Mouse (Mus musculus): ENCODE measurements at regions not wholly inside any gene's neighbourhood (a gene's known extent, or its start where the extent isn't known, plus 50 kb on each side); places are given as distances from the start of the nearest gene placed in this dataset.
A peak's percentile ranks its signal among the peaks of the same experiment; 100 is the strongest.

- DNase-seq: no peak
Observed at GRCm38 (mm10) chr15:97188545-97188944, 58.4 kb upstream of the Pced1b start.

GRCm38 (mm10) chr15:97187831-97188230 is 59.1 kb upstream of the Pced1b start:
- no peak for DNase-seq

- DNase-seq: no peak
Observed at GRCm38 (mm10) chr15:97186034-97186433, 60.9 kb upstream of the Pced1b start.

GRCm38 (mm10) chr15:97182617-97183038 is 64.3 kb upstream of the Pced1b start:
- DNase-seq: no peak

- no peak for DNase-seq
Observed at GRCm38 (mm10) chr15:97180970-97181669, 65.8 kb upstream of the Pced1b start.

GRCm38 (mm10) chr15:97178286-97178685 is 68.6 kb upstream of the Pced1b start:
- DNase-seq: no peak

- no peak for DNase-seq
Observed at GRCm38 (mm10) chr15:97177806-97178205, 69.1 kb upstream of the Pced1b start.

- no peak for DNase-seq
Observed at GRCm38 (mm10) chr15:97174989-97175388, 71.9 kb upstream of the Pced1b start.

- DNase-seq: no peak
Observed at GRCm38 (mm10) chr15:97173233-97173632, 73.7 kb upstream of the Pced1b start.

GRCm38 (mm10) chr15:97170074-97170473 is 76.8 kb upstream of the Pced1b start:
- DNase-seq: no peak

GRCm38 (mm10) chr15:97169381-97169780 is 77.5 kb upstream of the Pced1b start:
- no peak for DNase-seq

GRCm38 (mm10) chr15:97167116-97167515 is 79.8 kb upstream of the Pced1b start:
- DNase-seq: no peak

GRCm38 (mm10) chr15:97164616-97165015 is 82.3 kb upstream of the Pced1b start:
- no peak for DNase-seq

GRCm38 (mm10) chr15:97163971-97164370 is 82.9 kb upstream of the Pced1b start:
- DNase-seq: no peak

- no peak for DNase-seq
Observed at GRCm38 (mm10) chr15:97163090-97163489, 83.8 kb upstream of the Pced1b start.

GRCm38 (mm10) chr15:97162305-97162704 is 84.6 kb upstream of the Pced1b start:
- DNase-seq: no peak

GRCm38 (mm10) chr15:97161530-97161929 is 85.4 kb upstream of the Pced1b start:
- no peak for DNase-seq

- DNase-seq: peak; percentile 27
Observed at GRCm38 (mm10) chr15:97152354-97152753, 94.6 kb upstream of the Pced1b start.

- no peak for DNase-seq
Observed at GRCm38 (mm10) chr15:97151793-97152192, 95.1 kb upstream of the Pced1b start.

- DNase-seq: no peak
Observed at GRCm38 (mm10) chr15:97150983-97151735, 95.4 kb upstream of the Slc38a4 start.

GRCm38 (mm10) chr15:97141958-97142357 is 86.2 kb upstream of the Slc38a4 start:
- no peak for DNase-seq

- no peak for DNase-seq
Observed at GRCm38 (mm10) chr15:97138265-97138664, 82.5 kb upstream of the Slc38a4 start.

GRCm38 (mm10) chr15:97135291-97135690 is 79.5 kb upstream of the Slc38a4 start:
- DNase-seq: peak; percentile 46

- no peak for DNase-seq
Observed at GRCm38 (mm10) chr15:97127771-97128170, 72.0 kb upstream of the Slc38a4 start.
